Mouse (Mus musculus) embryonic facial prominence, embryonic 10.5 days (tissue): ENCODE data around the gene 2210016F16Rik. TPM values are rescaled to one million over a fixed set of nuclear protein-coding genes. Genes with fewer than 3 reads are reported as not detected.
"Not testable (repeated sequence)": the region's sequence is repeated elsewhere in the genome, so short reads cannot be mapped to it uniquely, and the experiment has no call there.

Experiments used
- DNase-seq: peaks from one replicate; pipeline ENCODE4 v3.0.0-alpha.2; 2017; ENCODE audit warnings: low spot score
- H3K27ac ChIP-seq: fragments of 300-500 bp; sonication (generic); replicated peaks from 2 replicates; pipeline ENCODE4 v1.5.1; 2016; ENCODE audit warnings: mild to moderate bottlenecking
- H3K27me3 ChIP-seq: fragments of 300-500 bp; sonication (generic); replicated peaks from 2 replicates; pipeline ENCODE4 v1.6.1; 2016; ENCODE audit warnings: low read depth, mild to moderate bottlenecking; ENCODE audit not compliant: poor library complexity, severe bottlenecking
- H3K36me3 ChIP-seq: fragments of 300-500 bp; sonication (generic); replicated peaks from 2 replicates; pipeline ENCODE4 v1.6.1; 2016; ENCODE audit warnings: mild to moderate bottlenecking, moderate library complexity
- H3K4me1 ChIP-seq: fragments of 300-500 bp; sonication (generic); 2 replicates; pipeline ENCODE4 v1.6.1; 2016
- H3K4me3 ChIP-seq: fragments of 300-500 bp; sonication (generic); 2 replicates; pipeline ENCODE4 v1.5.1; 2016; ENCODE audit warnings: mild to moderate bottlenecking, moderate library complexity
- H3K9me3 ChIP-seq: fragments of 300-500 bp; sonication (generic); 2 replicates; pipeline ENCODE4 v1.6.1; 2016; ENCODE audit warnings: mild to moderate bottlenecking
- WGBS: fragments of 180-500 bp; shearing (Covaris S2); methylation state at CpG from one replicate; pipeline ENCODE4 v1.1.7; 2016; 5-methylcytosine and 5-hydroxymethylcytosine counted together
- polyA plus RNA-seq: library from polyadenylated mRNA; unstranded; fragments of >200 nt; fragmentation: Nextera tagmentation; extraction: Ambion mirVana; gene quantifications from 2 replicates; pipeline ENCODE4 v1.2.1, GENCODE M21; 2016

2210016F16Rik gene
- polyA plus RNA-seq, 1 experiment from 2014 or later: 23.8 TPM

DNA sequence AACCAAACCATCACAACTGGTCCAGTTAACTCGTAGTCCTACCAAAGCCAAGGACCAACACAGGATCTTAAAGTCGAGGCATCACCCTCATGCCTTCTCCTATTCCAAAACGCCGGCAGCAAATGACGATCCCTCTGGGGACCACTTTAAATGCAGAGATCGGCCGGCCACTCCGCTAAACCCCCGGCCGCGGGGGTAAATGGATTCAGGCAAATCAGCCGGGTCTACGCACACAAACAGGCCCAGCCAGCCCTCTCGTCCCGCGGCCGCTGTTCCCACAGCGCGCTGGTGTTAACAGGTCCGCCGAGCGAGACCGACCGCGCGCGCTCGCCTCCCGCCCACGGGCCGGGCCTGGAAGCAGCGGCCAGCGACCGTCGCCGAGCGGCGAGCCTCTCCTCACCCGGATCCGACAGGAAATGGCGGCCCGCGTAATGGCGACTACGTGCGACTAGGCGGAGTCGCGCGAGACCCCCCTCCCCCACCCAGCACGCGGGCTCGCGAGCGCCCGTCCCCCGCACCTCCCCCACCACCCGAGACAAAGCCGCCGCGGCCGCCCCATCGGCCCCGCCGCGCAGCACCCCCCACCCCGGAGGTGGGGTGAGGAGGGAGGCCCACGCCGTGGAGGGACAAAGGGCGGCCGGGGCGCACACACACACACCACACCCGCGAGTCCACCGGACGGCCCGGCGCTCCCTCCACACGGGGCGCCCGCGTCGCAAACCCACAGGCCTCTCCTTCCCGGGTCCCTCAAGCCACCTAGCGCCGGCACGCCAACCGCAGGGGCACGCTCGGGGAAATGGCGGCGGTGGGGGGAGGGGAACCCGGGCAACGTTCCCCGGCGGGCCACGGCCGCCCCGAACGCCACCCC is 16.3 kb upstream of the 2210016F16Rik start:
- H3K9me3 ChIP-seq: no peaks in the 10 kb centered on the region
- peak overlapping the region; percentile 100 for H3K27ac ChIP-seq
- H3K4me1 ChIP-seq: peaks cover 16% of the 10 kb centered on the region
- H3K27me3 ChIP-seq: no peaks in the 10 kb centered on the region
- peaks cover 36% of the 10 kb centered on the region for H3K36me3 ChIP-seq
- DNase-seq: peak; percentile 89
- H3K4me3 ChIP-seq: peak overlapping the region; percentile 86
- WGBS: under 1% methylated on average over 99 of the region's 100 CpGs

DNA sequence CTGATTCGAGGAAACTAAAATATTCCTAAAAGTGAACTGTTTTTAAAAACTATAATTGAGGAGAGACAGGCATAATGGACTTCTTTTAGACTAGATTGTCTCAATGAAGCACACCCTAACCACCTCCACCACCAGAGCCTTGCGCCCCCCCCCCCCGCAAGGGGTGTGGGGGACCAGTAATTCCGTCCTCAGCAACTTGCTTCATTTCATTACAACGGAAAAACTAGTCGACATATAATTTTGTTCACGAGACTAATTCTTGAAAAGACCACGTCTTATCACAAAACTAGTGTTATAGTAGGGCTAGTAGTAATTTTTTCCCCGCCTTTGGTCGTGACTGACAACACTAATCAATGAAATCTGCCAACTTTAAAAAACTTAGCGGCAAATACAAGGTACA is 15.6 kb upstream of the 2210016F16Rik start:
- H3K4me1 ChIP-seq: peaks cover 16% of the 10 kb centered on the region
- H3K36me3 ChIP-seq: peaks cover 44% of the 10 kb centered on the region
- H3K4me3 ChIP-seq: peak overlapping the region; percentile 86
- peak; percentile 56 for DNase-seq
- 1% methylated on average over 11 of the region's 11 CpGs for WGBS
- H3K27ac ChIP-seq: peak overlapping the region; percentile 100
- H3K27me3 ChIP-seq: no peaks in the 10 kb centered on the region
- no peaks in the 10 kb centered on the region for H3K9me3 ChIP-seq

DNA sequence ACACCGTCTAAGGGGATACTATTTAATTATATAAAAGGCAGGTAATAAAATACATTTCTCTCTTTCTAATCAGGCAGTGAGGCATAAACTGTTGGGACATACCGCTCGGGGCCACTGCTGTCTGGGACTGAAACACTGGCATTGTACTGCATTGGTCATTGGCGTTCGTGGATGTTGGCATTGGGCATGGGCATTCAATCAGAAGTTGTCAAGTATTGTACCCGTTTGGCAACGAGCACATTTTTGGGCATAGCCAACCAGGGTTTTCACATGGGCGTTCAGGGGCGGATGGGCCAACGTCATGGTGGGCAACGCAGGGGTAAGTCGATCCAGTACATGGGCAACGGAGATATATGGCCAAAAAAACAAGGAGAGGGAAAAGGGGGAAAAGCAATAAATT is 12.6 kb upstream of the 2210016F16Rik start:
- WGBS: 91% methylated on average over 13 of the region's 13 CpGs
- H3K36me3 ChIP-seq: peaks cover 73% of the 10 kb centered on the region

DNA sequence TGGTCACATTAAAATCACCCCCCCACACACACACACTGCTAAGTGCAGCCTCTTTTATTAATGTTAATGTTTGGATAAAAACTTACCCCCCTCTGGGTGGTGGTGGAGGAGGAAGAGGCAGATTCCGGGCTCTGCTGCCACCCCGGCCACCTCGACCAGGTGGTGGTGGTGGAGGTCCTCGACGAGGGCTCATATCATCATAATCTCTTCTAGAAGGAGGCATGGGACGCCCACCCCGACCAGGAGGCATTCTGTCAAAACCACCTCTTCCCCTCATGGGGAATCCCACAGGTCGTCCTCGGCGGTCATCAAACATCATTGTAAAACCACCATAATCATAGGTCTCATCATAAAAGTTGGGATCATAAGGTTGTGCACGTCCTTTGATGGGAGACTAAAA is 9.4 kb upstream of the 2210016F16Rik start:
- WGBS: 90% methylated on average over 11 of the region's 11 CpGs
- not testable (repeated sequence) for H3K9me3 ChIP-seq, H3K4me3 ChIP-seq, H3K27ac ChIP-seq, H3K27me3 ChIP-seq, H3K4me1 ChIP-seq
- H3K36me3 ChIP-seq: peaks cover 96% of the 10 kb centered on the region
- DNase-seq: peak; percentile 6

More for the DNA sequence above, 12.6 kb upstream of the 2210016F16Rik start:
- no peak overlapping the region for H3K4me3 ChIP-seq
- H3K4me1 ChIP-seq: peaks cover 8% of the 10 kb centered on the region
- H3K27ac ChIP-seq: no peak overlapping the region
- no peaks in the 10 kb centered on the region for H3K9me3 ChIP-seq
- peak; percentile 5 for DNase-seq
- no peaks in the 10 kb centered on the region for H3K27me3 ChIP-seq

DNA sequence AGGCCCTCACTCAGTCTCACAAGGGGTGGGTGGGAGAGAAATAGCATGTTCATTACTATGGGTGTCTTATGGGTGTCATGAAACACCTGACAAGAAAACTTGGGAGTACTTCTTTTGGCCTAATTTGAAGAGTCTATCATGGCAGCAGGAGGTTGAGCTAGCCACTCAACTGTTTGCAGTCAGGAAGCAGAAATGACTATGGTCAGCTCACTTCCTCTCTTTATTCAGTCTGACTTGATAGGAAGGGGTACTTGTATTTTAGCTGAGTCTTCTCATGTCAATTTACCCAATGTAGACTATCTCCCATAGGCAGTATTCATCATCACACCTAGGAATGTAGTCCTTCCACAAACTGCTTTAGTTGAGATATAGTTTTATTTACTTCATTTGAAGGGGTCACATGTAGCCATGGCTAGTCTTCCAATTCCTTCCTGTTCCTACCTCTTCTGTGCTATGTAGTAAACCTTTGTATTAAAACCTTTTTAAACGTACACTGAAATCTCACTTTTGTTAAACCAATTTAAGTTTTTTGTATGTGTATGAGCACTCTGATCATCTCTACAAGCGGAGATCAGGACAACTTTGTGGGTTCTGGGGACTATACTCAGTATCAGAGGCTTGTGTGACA is 4.4 kb upstream of the 2210016F16Rik start:
- no peak for DNase-seq
- 82% methylated on average over 2 of the region's 2 CpGs for WGBS
- H3K4me3 ChIP-seq: no peak overlapping the region

DNA sequence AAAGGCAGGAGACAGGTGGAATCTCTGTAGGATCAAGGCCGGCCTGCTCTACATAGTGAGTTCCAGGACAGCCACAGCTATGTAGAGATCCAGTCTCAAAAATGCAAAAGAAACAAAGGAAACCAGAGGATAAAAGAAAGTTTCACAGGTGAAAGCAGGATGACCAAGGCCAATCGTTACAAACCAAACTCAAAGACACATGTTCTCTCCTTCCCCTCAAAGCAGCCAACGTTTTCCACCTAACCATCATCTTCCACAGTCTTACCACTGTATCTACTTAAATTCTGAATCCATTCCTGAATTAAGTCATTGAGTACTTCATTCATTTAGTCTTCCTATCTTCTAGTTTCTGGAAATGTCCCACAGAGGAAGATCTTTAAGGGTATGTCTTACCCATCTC is 3.4 kb upstream of the 2210016F16Rik start:
- no peak for DNase-seq
- Histone ChIP-seq H3K36me3 (peaks cover 36% of the 10 kb centered on the region), H3K4me3 (no peak overlapping the region), H3K9me3 (no peaks in the 10 kb centered on the region), H3K27me3 (no peaks in the 10 kb centered on the region), H3K4me1 (peaks cover 14% of the 10 kb centered on the region), H3K27ac (no peak overlapping the region)
- 56% methylated on average over 3 of the region's 3 CpGs for WGBS

More for the DNA sequence above, 4.4 kb upstream of the 2210016F16Rik start:
- Histone ChIP-seq H3K27me3 (no peaks in the 10 kb centered on the region), H3K36me3 (peaks cover 46% of the 10 kb centered on the region), H3K27ac (no peak overlapping the region), H3K4me1 (peaks cover 9% of the 10 kb centered on the region; the same call in 1 of the 2 replicates), H3K9me3 (no peaks in the 10 kb centered on the region)

DNA sequence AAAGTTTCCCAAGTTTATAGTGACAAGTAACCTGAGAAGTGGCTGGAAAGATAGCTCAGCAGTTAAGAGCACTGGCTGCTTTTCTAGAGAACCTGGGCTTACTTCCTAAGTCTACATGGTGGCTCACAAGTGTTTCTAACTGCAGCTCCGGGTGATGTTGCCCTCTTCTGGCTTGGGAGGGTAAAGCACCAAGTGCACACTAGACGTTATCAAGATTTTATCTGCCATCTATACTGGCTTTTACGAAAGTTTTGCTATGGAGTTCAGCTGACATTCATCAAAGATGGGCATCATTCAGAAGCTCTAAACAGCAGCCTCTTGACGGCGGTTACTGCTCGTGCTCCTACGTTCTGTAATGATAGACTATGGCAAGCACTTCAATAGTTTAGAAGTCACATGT is 2.9 kb upstream of the 2210016F16Rik start:
- Histone ChIP-seq H3K4me3 (no peak overlapping the region), H3K9me3 (no peaks in the 10 kb centered on the region), H3K4me1 (peaks cover 14% of the 10 kb centered on the region), H3K27me3 (no peaks in the 10 kb centered on the region), H3K27ac (no peak overlapping the region), H3K36me3 (peaks cover 34% of the 10 kb centered on the region)
- 18% methylated on average over 7 of the region's 7 CpGs for WGBS
- peak; percentile 76 for DNase-seq

DNA sequence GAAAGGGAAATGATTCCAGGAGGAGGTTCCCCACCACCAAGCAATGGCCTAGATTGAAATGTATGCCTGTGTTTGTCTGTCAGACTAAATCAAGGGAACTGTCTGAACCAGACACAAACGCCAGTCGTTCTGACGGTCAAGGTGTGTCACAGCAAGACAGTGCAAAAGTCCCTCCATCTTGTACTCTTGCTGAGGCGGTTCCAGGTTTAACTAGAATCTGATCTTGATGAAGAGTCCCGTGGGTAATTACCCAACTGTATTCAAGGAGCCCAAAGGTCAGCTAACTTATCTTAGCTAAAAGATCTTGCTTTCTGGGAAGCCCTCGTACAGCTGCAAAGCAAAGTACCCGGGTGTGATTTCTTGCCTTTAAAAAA is 509 bp upstream of the 2210016F16Rik start:
- Histone ChIP-seq H3K4me3 (peak overlapping the region; percentile 84), H3K9me3 (peaks cover 13% of the 10 kb centered on the region), H3K4me1 (peaks cover 14% of the 10 kb centered on the region), H3K27ac (peak overlapping the region; percentile 86; the same call in 1 of the 2 replicates), H3K27me3 (no peaks in the 10 kb centered on the region), H3K36me3 (peaks cover 37% of the 10 kb centered on the region)
- DNase-seq: no peak
- WGBS: 82% methylated on average over 7 of the region's 7 CpGs

DNA sequence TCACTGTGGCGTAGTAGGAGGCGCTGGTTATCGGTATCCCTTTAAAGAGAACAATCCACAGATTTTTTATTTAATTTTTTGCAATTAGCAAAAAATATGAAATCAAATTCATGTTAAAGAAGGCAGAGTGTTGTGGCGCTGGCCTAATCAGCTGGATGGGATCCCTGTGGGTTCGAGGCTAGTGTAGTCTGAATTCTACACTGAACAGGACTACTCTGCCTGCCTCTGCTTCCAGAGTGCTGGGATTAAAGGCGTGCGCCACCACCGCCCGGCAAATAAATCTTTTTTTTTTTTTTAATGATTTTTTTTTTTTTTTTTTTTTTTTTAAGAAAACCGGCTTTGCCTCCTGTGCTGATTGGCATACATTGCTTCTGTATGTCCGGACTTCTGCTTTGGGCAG is 654 bp downstream of the 2210016F16Rik start:
- peak overlapping the region; percentile 86; the same call in 1 of the 2 replicates for H3K27ac ChIP-seq
- WGBS: 61% methylated on average over 11 of the region's 11 CpGs

DNA sequence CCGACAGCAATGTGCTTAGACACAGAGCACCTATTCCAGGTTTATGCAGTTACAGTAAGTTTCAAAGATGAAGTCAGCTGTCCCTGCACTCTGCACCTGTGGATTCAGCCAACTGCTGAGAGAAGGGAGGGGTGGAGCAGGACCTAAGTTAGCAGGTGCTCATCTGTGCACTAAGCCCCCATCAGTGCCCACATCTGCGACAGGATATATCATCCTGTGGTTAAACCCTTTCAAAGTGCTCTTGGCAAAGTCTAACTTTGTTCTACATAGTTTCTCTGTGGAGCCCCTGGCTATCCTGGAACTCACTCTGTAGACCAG is 11.9 kb downstream of the 2210016F16Rik start:
- H3K9me3 ChIP-seq: peaks cover 13% of the 10 kb centered on the region; the same call in 1 of the 2 replicates
- 92% methylated on average over 2 of the region's 2 CpGs for WGBS
- no peaks in the 10 kb centered on the region for H3K27me3 ChIP-seq
- no peaks in the 10 kb centered on the region for H3K4me1 ChIP-seq
- H3K27ac ChIP-seq: no peak overlapping the region
- no peak for DNase-seq
- H3K36me3 ChIP-seq: no peaks in the 10 kb centered on the region
- no peak overlapping the region for H3K4me3 ChIP-seq

More for the DNA sequence above, 654 bp downstream of the 2210016F16Rik start:
- DNase-seq: no peak
- Histone ChIP-seq H3K4me3 (peak overlapping the region; percentile 84), H3K4me1 (peaks cover 14% of the 10 kb centered on the region), H3K27me3 (no peaks in the 10 kb centered on the region), H3K36me3 (peaks cover 38% of the 10 kb centered on the region), H3K9me3 (peaks cover 22% of the 10 kb centered on the region)

DNA sequence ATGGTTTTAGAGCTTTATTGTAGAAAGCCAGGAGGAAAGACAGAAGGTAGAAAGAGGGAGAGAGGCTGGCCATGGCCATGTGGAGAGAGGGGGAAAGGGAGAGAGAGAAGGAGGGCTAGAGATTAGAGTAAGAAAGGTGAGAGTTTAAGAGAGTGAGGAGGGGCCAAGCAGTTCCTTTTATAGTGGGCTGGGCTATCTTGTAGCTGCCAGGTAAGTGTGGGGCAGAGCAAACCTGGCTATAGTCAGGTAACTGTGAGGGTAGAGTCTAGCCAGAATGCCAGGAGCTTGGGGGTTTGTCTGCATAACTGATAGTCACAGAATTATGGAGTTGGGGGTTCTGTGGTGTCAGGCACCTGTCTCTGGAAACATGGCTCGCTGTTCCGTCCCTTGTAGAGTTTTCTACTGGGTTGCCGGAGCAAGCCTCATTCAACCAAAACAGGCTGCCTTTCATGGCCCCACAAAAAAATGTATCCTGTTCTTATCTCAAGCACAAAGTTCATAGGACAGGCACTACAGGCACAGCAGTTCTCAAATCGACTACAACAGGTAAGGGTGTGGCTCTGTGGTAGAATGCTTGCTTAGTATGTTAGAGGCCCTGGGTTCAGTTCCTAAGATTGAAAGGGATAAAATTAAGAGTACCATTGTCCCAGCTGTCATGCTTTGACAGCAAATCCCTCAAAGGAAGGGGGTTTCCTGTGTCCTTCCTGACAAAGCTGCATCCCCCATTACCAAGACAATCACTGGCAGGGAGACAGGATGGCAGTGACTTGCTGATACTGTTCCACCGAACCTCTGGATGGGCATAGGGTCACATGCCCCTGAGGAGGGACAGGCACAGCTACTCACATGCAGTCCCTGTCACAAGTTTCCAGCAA is 12.5 kb downstream of the 2210016F16Rik start:
- Histone ChIP-seq H3K27ac (no peak overlapping the region), H3K27me3 (no peaks in the 10 kb centered on the region), H3K4me3 (no peak overlapping the region), H3K9me3 (peaks cover 13% of the 10 kb centered on the region; the same call in 1 of the 2 replicates), H3K36me3 (no peaks in the 10 kb centered on the region), H3K4me1 (no peaks in the 10 kb centered on the region)
- no peak for DNase-seq
- WGBS: 87% methylated on average over 5 of the region's 5 CpGs

DNA sequence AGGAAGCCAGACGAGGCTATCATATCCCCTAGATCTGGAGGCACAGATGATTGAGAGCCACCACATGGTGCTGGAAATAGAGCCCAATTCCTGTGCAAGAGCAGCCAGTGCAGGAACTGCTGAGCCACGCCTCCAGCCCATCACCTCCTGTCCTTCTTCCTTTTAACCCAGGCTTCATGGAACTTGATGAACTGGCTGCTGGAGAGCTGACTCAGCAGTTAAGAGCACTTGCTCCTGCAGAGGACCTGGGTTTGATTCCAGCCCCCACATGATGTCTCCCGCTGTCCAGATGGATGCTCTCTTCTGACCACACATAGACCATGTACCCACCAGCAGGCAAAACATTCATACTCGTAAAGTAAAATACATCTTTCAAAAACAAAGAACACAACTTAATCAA is 16.2 kb downstream of the 2210016F16Rik start:
- H3K27ac ChIP-seq: no peak overlapping the region
- no peaks in the 10 kb centered on the region for H3K27me3 ChIP-seq
- DNase-seq: no peak
- H3K36me3 ChIP-seq: no peaks in the 10 kb centered on the region
- H3K4me1 ChIP-seq: no peaks in the 10 kb centered on the region
- WGBS: 77% methylated on average over 4 of the region's 4 CpGs
- no peak overlapping the region for H3K4me3 ChIP-seq
- no peaks in the 10 kb centered on the region for H3K9me3 ChIP-seq
